Mouse (Mus musculus) megakaryocyte, embryonic 14.5 days (primary cell): ENCODE results near the gene Gpt2. TPM values are rescaled to one million over a fixed set of nuclear protein-coding genes. Genes with fewer than 3 reads are reported as not detected.

Experiments used
- H3K27me3 ChIP-seq: replicated peaks from 2 replicates; pipeline ENCODE3; 2012; ENCODE audit warnings: inconsistent platforms
- H3K36me3 ChIP-seq: replicated peaks from 2 replicates; pipeline ENCODE3; 2012; ENCODE audit warnings: low read length, inconsistent platforms, mixed read lengths
- H3K4me1 ChIP-seq: 2 replicates; pipeline ENCODE4 v1.6.1; 2012; ENCODE audit warnings: inconsistent platforms
- H3K4me3 ChIP-seq: replicated peaks from 2 replicates; pipeline ENCODE3; 2012; ENCODE audit warnings: moderate library complexity, mild to moderate bottlenecking, inconsistent platforms
- H3K9me3 ChIP-seq: 2 replicates; pipeline ENCODE4 v1.6.1; 2012; ENCODE audit warnings: inconsistent platforms
- FLI1 ChIP-seq: IDR thresholded peaks from 2 replicates; pipeline ENCODE4 v1.6.1; 2012; ENCODE audit warnings: low read length, inconsistent platforms, mixed read lengths
- GATA1 ChIP-seq: IDR thresholded peaks from 3 replicates; pipeline ENCODE4 v1.6.1; 2012; ENCODE audit warnings: mixed read lengths, low read length, inconsistent platforms, borderline replicate concordance
- polyA plus RNA-seq: library from polyadenylated mRNA; stranded (reverse); fragments of >175 nt; gene quantifications from 2 replicates; pipeline ENCODE4 v1.2.3, GENCODE M21; 2012; ENCODE audit warnings: low replicate concordance; ENCODE audit not compliant: insufficient read depth

The Gpt2 gene
- polyA plus RNA-seq, 1 experiment, result 2.5 TPM

GRCm38 (mm10) chr8:85517336-85517735 lies 25.0 kb downstream of the Gpt2 start:
- no peaks in the 10 kb centered on the region for H3K27me3 ChIP-seq
- peaks cover 16% of the 10 kb centered on the region for H3K4me1 ChIP-seq
- H3K9me3 ChIP-seq, result no peaks in the 10 kb centered on the region
- H3K36me3 ChIP-seq, result peaks cover 74% of the 10 kb centered on the region
- no peak overlapping the region for H3K4me3 ChIP-seq
- TF ChIP-seq GATA1 (no peak), FLI1 (no peak)

GRCm38 (mm10) chr8:85517956-85518355 lies 25.6 kb downstream of the Gpt2 start:
- Histone ChIP-seq H3K36me3 (peaks cover 78% of the 10 kb centered on the region), H3K4me3 (no peak overlapping the region), H3K27me3 (no peaks in the 10 kb centered on the region), H3K9me3 (no peaks in the 10 kb centered on the region), H3K4me1 (peaks cover 19% of the 10 kb centered on the region)
- TF ChIP-seq GATA1 (no peak), FLI1 (no peak)

- TF ChIP-seq FLI1 (no peak), GATA1 (no peak)
- peaks cover 79% of the 10 kb centered on the region for H3K36me3 ChIP-seq
- H3K4me3 ChIP-seq, result no peak overlapping the region
Measured at GRCm38 (mm10) chr8:85520586-85520985, 28.2 kb downstream of the Gpt2 start.

GRCm38 (mm10) chr8:85521332-85521731 lies 29.0 kb downstream of the Gpt2 start:
- Histone ChIP-seq H3K27me3 (no peaks in the 10 kb centered on the region), H3K4me1 (peaks cover 8% of the 10 kb centered on the region; the same call in 1 of the 2 replicates), H3K4me3 (no peak overlapping the region), H3K9me3 (no peaks in the 10 kb centered on the region), H3K36me3 (peaks cover 72% of the 10 kb centered on the region)
- TF ChIP-seq GATA1 (no peak), FLI1 (no peak)

More at GRCm38 (mm10) chr8:85520586-85520985, 28.2 kb downstream of the Gpt2 start:
- Histone ChIP-seq H3K27me3 (no peaks in the 10 kb centered on the region), H3K9me3 (no peaks in the 10 kb centered on the region), H3K4me1 (peaks cover 11% of the 10 kb centered on the region)

- H3K27me3 ChIP-seq, result no peaks in the 10 kb centered on the region
- TF ChIP-seq GATA1 (no peak), FLI1 (no peak)
- peaks cover 53% of the 10 kb centered on the region for H3K36me3 ChIP-seq
- no peak overlapping the region for H3K4me3 ChIP-seq
- H3K4me1 ChIP-seq, result peaks cover 10% of the 10 kb centered on the region; the same call in 1 of the 2 replicates
- H3K9me3 ChIP-seq, result no peaks in the 10 kb centered on the region
Measured at GRCm38 (mm10) chr8:85524086-85524485, 31.7 kb downstream of the Gpt2 start.

GRCm38 (mm10) chr8:85526105-85526504 lies 33.7 kb downstream of the Gpt2 start:
- TF ChIP-seq GATA1, result no peak
- no peak for TF ChIP-seq FLI1
- Histone ChIP-seq H3K27me3 (no peaks in the 10 kb centered on the region), H3K4me1 (peaks cover 14% of the 10 kb centered on the region; the same call in 1 of the 2 replicates), H3K4me3 (no peak overlapping the region), H3K36me3 (peaks cover 53% of the 10 kb centered on the region), H3K9me3 (peaks cover 8% of the 10 kb centered on the region; the same call in 1 of the 2 replicates)

GRCm38 (mm10) chr8:85528959-85529358 lies 36.6 kb downstream of the Gpt2 start:
- TF ChIP-seq GATA1 (no peak), FLI1 (no peak)

GRCm38 (mm10) chr8:85530717-85531116 lies 38.3 kb downstream of the Gpt2 start:
- no peak overlapping the region for H3K4me3 ChIP-seq
- peaks cover 43% of the 10 kb centered on the region for H3K36me3 ChIP-seq
- peaks cover 29% of the 10 kb centered on the region for H3K4me1 ChIP-seq
- peaks cover 8% of the 10 kb centered on the region; the same call in 1 of the 2 replicates for H3K9me3 ChIP-seq
- TF ChIP-seq FLI1, result no peak
- TF ChIP-seq GATA1, result no peak
- H3K27me3 ChIP-seq, result no peaks in the 10 kb centered on the region

More at GRCm38 (mm10) chr8:85528959-85529358, 36.6 kb downstream of the Gpt2 start:
- peaks cover 36% of the 10 kb centered on the region for H3K36me3 ChIP-seq
- peaks cover 8% of the 10 kb centered on the region; the same call in 1 of the 2 replicates for H3K9me3 ChIP-seq
- no peaks in the 10 kb centered on the region for H3K27me3 ChIP-seq
- peaks cover 24% of the 10 kb centered on the region for H3K4me1 ChIP-seq
- no peak overlapping the region for H3K4me3 ChIP-seq

- no peaks in the 10 kb centered on the region for H3K27me3 ChIP-seq
- no peak overlapping the region for H3K4me3 ChIP-seq
- TF ChIP-seq FLI1 (no peak), GATA1 (no peak)
- peaks cover 49% of the 10 kb centered on the region for H3K36me3 ChIP-seq
- H3K4me1 ChIP-seq, result peaks cover 34% of the 10 kb centered on the region
- peaks cover 8% of the 10 kb centered on the region; the same call in 1 of the 2 replicates for H3K9me3 ChIP-seq
Measured at GRCm38 (mm10) chr8:85531471-85531870, 39.1 kb downstream of the Gpt2 start.

- TF ChIP-seq GATA1 (no peak), FLI1 (no peak)
- peaks cover 59% of the 10 kb centered on the region for H3K36me3 ChIP-seq
Measured at GRCm38 (mm10) chr8:85532843-85533242, 40.5 kb downstream of the Gpt2 start.

GRCm38 (mm10) chr8:85533434-85533833 lies 41.1 kb downstream of the Gpt2 start:
- peaks cover 8% of the 10 kb centered on the region; the same call in 1 of the 2 replicates for H3K9me3 ChIP-seq
- no peaks in the 10 kb centered on the region for H3K27me3 ChIP-seq
- H3K36me3 ChIP-seq, result peaks cover 65% of the 10 kb centered on the region
- H3K4me3 ChIP-seq, result no peak overlapping the region
- H3K4me1 ChIP-seq, result peaks cover 40% of the 10 kb centered on the region
- TF ChIP-seq FLI1 (no peak), GATA1 (no peak)

More at GRCm38 (mm10) chr8:85532843-85533242, 40.5 kb downstream of the Gpt2 start:
- Histone ChIP-seq H3K9me3 (peaks cover 8% of the 10 kb centered on the region; the same call in 1 of the 2 replicates), H3K4me3 (no peak overlapping the region), H3K4me1 (peaks cover 38% of the 10 kb centered on the region), H3K27me3 (no peaks in the 10 kb centered on the region)
